Mouse (Mus musculus): Measurements from ENCODE around the gene Rrp12. TPM values are rescaled to one million over a fixed set of nuclear protein-coding genes. Genes with fewer than 3 reads are reported as not detected.
"Not testable (repeated sequence)": the region's sequence is repeated elsewhere in the genome, so short reads cannot be mapped to it uniquely, and the experiment has no call there.

The Rrp12 gene
- polyA plus RNA-seq, 1 experiment, result 7.0 TPM

DNA sequence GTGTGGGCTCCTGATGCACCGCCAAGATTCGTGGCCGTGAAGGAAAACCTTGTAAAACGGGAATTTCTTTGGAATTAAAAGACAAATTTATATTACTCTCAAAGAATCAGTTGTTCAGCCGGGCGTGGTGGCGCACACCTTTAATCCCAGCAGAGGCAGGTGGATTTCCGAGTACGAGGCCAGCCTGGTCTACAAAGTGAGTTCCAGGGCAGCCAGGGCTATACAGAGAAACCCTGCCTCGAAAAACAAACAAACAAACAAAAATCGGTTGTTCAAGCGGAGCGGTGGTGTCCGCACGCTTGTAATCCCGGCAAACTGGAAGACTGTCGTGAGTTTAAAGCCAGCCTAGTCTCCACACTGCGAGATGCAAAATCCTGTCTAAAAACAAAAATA lies 342 bp upstream of the Rrp12 start:
- H3K27ac ChIP-seq (ENCODE audit: insufficient read depth, low read length), result no peak overlapping the region

DNA sequence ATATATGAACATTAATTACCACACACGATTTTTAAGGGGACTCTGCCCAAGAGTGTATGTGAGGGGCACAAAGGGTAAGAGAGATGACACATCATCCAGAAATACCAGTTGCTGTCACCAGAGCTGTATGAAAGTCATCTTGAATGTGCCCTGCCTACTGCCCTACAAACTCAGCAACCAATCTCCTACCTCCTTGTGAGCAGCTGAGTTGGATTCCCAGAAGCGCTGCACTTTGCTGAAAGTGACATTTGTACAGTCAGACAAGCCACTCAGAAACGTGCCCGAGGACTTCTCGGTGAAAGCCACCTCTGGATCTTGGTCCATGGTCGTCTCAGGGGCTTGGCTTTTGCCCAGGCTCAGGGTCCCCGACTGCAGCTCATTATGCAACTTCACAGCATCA lies 1.0 kb downstream of the Rrp12 start:
- Histone ChIP-seq H3K4me1 (ENCODE audit: control insufficient read depth, insufficient read depth, insufficient read length) (peaks cover 4% of the 10 kb centered on the region; the same call in 1 of the 2 replicates), H3K4me3 (ENCODE audit: extremely low read depth, insufficient read depth, insufficient read length) (no peak overlapping the region), H3K36me3 (ENCODE audit: control insufficient read depth, insufficient read depth, low read length) (peaks cover 7% of the 10 kb centered on the region; the same call in 1 of the 2 replicates), H3K27ac (ENCODE audit: insufficient read depth, low read length) (no peak overlapping the region), H3K27me3 (ENCODE audit: control insufficient read depth, insufficient read depth, low read length) (no peaks in the 10 kb centered on the region)
- WGBS, result 39% methylated on average over 7 of the region's 7 CpGs
- DNase-seq (ENCODE audit: low read depth in 1 of 2, low spot score in 2 of 2), result no peak
- TF ChIP-seq CTCF (IDR thresholded peaks at IDR 0.05; ENCODE audit: extremely low read depth, insufficient read depth, insufficient read length, insufficient replicate concordance) (no peak), POLR2A (IDR thresholded peaks at IDR 0.05; ENCODE audit: low read depth, low read length) (no peak)

More for the DNA sequence above, 342 bp upstream of the Rrp12 start:
- Histone ChIP-seq H3K4me1 (ENCODE audit: control insufficient read depth, insufficient read depth, insufficient read length) (peaks cover 9% of the 10 kb centered on the region; the same call in 1 of the 2 replicates), H3K4me3 (ENCODE audit: extremely low read depth, insufficient read depth, insufficient read length) (peak overlapping the region; percentile 71), H3K36me3 (ENCODE audit: control insufficient read depth, insufficient read depth, low read length) (0 out of 2 replicates have a peak, but pooled peaks cover 2% of the 10 kb centered on the region), H3K27me3 (ENCODE audit: control insufficient read depth, insufficient read depth, low read length) (no peaks in the 10 kb centered on the region)
- DNase-seq (ENCODE audit: low read depth in 1 of 2, low spot score in 2 of 2), result no peak
- no peak for TF ChIP-seq CTCF (IDR thresholded peaks at IDR 0.05; ENCODE audit: extremely low read depth, insufficient read depth, insufficient read length, insufficient replicate concordance)
- TF ChIP-seq POLR2A (IDR thresholded peaks at IDR 0.05; ENCODE audit: low read depth, low read length), result no peak
- 25% methylated on average over 18 of the region's 18 CpGs for WGBS

GRCm38 (mm10) chr19:41888191-41888590 lies 7.8 kb downstream of the Rrp12 start:
- TF ChIP-seq CTCF (IDR thresholded peaks at IDR 0.05; ENCODE audit: extremely low read depth, insufficient read depth, insufficient read length, insufficient replicate concordance) (no peak), POLR2A (IDR thresholded peaks at IDR 0.05; ENCODE audit: low read depth, low read length) (no peak)
- Histone ChIP-seq H3K36me3 (ENCODE audit: control insufficient read depth, insufficient read depth, low read length) (peaks cover 25% of the 10 kb centered on the region), H3K4me1 (ENCODE audit: control insufficient read depth, insufficient read depth, insufficient read length) (no peaks in the 10 kb centered on the region), H3K27me3 (ENCODE audit: control insufficient read depth, insufficient read depth, low read length) (no peaks in the 10 kb centered on the region), H3K4me3 (ENCODE audit: extremely low read depth, insufficient read depth, insufficient read length) (no peak overlapping the region), H3K27ac (ENCODE audit: insufficient read depth, low read length) (no peak overlapping the region)
- DNase-seq (ENCODE audit: low read depth in 1 of 2, low spot score in 2 of 2), result no peak

DNA sequence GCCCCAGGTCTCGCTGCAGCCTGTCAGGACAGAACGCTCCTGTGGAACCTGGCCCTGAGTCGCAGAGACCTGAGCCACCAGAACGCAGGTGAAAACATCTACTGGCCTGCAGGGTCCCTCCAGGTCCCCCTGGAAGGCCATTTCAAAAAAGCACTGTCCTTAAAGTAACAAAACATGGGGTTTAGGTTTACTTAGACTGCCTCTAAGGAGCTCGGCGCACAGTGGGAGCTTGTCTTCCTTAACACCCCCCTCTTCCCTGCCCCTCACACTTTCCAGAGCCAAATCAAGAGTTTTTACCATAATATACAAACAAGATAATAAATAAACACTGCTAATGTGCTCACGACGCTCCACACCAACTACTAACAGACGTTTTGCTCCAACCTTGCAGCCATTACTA lies 12.1 kb downstream of the Rrp12 start:
- no peaks in the 10 kb centered on the region for H3K4me1 ChIP-seq (ENCODE audit: control insufficient read depth, insufficient read depth, insufficient read length)
- H3K27me3 ChIP-seq (ENCODE audit: control insufficient read depth, insufficient read depth, low read length), result no peaks in the 10 kb centered on the region
- H3K4me3 ChIP-seq (ENCODE audit: extremely low read depth, insufficient read depth, insufficient read length), result no peak overlapping the region
- no peak for DNase-seq (ENCODE audit: low read depth in 1 of 2, low spot score in 2 of 2)
- no peak overlapping the region for H3K27ac ChIP-seq (ENCODE audit: insufficient read depth, low read length)
- WGBS, result 93% methylated on average over 9 of the region's 9 CpGs
- TF ChIP-seq CTCF (IDR thresholded peaks at IDR 0.05; ENCODE audit: extremely low read depth, insufficient read depth, insufficient read length, insufficient replicate concordance) (no peak), POLR2A (IDR thresholded peaks at IDR 0.05; ENCODE audit: low read depth, low read length) (no peak)
- H3K36me3 ChIP-seq (ENCODE audit: control insufficient read depth, insufficient read depth, low read length), result peaks cover 29% of the 10 kb centered on the region

DNA sequence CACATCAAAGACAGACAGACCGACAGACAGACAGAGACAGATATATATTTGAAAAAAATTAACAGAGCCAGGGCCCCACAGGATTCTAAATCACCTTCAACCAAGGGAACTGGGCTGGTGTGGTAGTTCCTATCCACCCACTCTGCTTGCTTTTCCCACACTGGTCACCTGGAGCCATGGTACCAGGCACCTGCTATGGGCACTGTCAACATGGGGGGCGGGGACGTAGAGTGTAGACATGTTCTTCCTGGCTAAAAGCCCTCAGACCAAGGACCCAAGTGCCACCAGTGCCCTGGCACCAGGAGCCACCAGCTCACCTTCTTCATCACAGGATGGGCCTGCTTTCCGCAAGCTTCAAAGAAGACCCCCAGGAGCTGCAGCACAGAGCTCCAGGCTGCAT lies 14.1 kb downstream of the Rrp12 start:
- WGBS, result 97% methylated on average over 4 of the region's 4 CpGs
- peaks cover 30% of the 10 kb centered on the region for H3K36me3 ChIP-seq (ENCODE audit: control insufficient read depth, insufficient read depth, low read length)
- DNase-seq (ENCODE audit: low read depth in 1 of 2, low spot score in 2 of 2), result no peak
- H3K27me3 ChIP-seq (ENCODE audit: control insufficient read depth, insufficient read depth, low read length), result no peaks in the 10 kb centered on the region
- no peak overlapping the region for H3K27ac ChIP-seq (ENCODE audit: insufficient read depth, low read length)
- H3K4me3 ChIP-seq (ENCODE audit: extremely low read depth, insufficient read depth, insufficient read length), result no peak overlapping the region
- H3K4me1 ChIP-seq (ENCODE audit: control insufficient read depth, insufficient read depth, insufficient read length), result no peaks in the 10 kb centered on the region
- TF ChIP-seq CTCF (IDR thresholded peaks at IDR 0.05; ENCODE audit: extremely low read depth, insufficient read depth, insufficient read length, insufficient replicate concordance) (no peak), POLR2A (IDR thresholded peaks at IDR 0.05; ENCODE audit: low read depth, low read length) (no peak)

GRCm38 (mm10) chr19:41874356-41874755 lies 21.6 kb downstream of the Rrp12 start:
- H3K27me3 ChIP-seq (ENCODE audit: control insufficient read depth, insufficient read depth, low read length), result no peaks in the 10 kb centered on the region
- peaks cover 36% of the 10 kb centered on the region for H3K36me3 ChIP-seq (ENCODE audit: control insufficient read depth, insufficient read depth, low read length)
- H3K4me3 ChIP-seq (ENCODE audit: extremely low read depth, insufficient read depth, insufficient read length), result no peak overlapping the region
- 76% methylated on average over 14 of the region's 14 CpGs for WGBS
- TF ChIP-seq POLR2A (IDR thresholded peaks at IDR 0.05; ENCODE audit: low read depth, low read length), result no peak
- DNase-seq (ENCODE audit: low read depth in 1 of 2, low spot score in 2 of 2), result peak in 1 of 2 experiments; percentile 12
- no peak overlapping the region for H3K27ac ChIP-seq (ENCODE audit: insufficient read depth, low read length)
- no peaks in the 10 kb centered on the region; the same call in 1 of the 2 replicates for H3K4me1 ChIP-seq (ENCODE audit: control insufficient read depth, insufficient read depth, insufficient read length)

DNA sequence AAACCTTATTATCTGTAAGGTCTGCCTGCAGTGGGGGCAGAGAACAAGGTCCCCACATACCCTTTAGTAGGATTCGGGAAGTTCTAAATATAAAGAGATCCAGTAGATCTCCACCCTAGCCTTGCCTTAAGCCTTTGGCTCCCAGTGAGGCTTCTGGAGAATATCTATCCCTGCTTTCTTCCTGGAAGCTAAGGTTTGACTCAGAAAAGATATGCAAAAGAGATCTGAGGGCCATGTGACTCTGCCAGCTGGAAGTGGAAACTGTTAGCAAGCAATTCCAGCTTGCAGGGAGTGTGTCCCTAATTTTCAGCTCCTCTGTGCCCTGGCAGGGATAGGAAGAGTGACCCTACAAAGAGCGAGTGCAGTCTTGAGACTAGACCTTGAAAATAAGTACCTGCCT lies 23.7 kb downstream of the Rrp12 start:
- 96% methylated on average over 2 of the region's 2 CpGs for WGBS
- Histone ChIP-seq H3K27me3 (ENCODE audit: control insufficient read depth, insufficient read depth, low read length) (no peaks in the 10 kb centered on the region), H3K27ac (ENCODE audit: insufficient read depth, low read length) (no peak overlapping the region), H3K36me3 (ENCODE audit: control insufficient read depth, insufficient read depth, low read length) (peaks cover 37% of the 10 kb centered on the region), H3K4me1 (ENCODE audit: control insufficient read depth, insufficient read depth, insufficient read length) (no peaks in the 10 kb centered on the region; the same call in 1 of the 2 replicates), H3K4me3 (ENCODE audit: extremely low read depth, insufficient read depth, insufficient read length) (no peak overlapping the region)
- no peak for DNase-seq (ENCODE audit: low read depth in 1 of 2, low spot score in 2 of 2)
- no peak for TF ChIP-seq POLR2A (IDR thresholded peaks at IDR 0.05; ENCODE audit: low read depth, low read length)
- TF ChIP-seq CTCF (IDR thresholded peaks at IDR 0.05; ENCODE audit: extremely low read depth, insufficient read depth, insufficient read length, insufficient replicate concordance), result no peak

- H3K4me1 ChIP-seq (ENCODE audit: control insufficient read depth, insufficient read depth, insufficient read length); H3K27ac ChIP-seq (ENCODE audit: insufficient read depth, low read length); H3K27me3 ChIP-seq (ENCODE audit: control insufficient read depth, insufficient read depth, low read length); DNase-seq (ENCODE audit: low read depth in 1 of 2, low spot score in 2 of 2); H3K4me3 ChIP-seq (ENCODE audit: extremely low read depth, insufficient read depth, insufficient read length): not testable (repeated sequence)
- WGBS, result 61% methylated on average over 5 of the region's 5 CpGs
- peaks cover 36% of the 10 kb centered on the region for H3K36me3 ChIP-seq (ENCODE audit: control insufficient read depth, insufficient read depth, low read length)
Measured at GRCm38 (mm10) chr19:41869946-41870345, 26.0 kb downstream of the Rrp12 start.
